Mouse (Mus musculus) myocyte (in vitro differentiated cells): Measurements from ENCODE around the gene Iqschfp. TPM values are rescaled to one million over a fixed set of nuclear protein-coding genes. Genes with fewer than 3 reads are reported as not detected.

Experiments
- H3K27me3 ChIP-seq: one replicate; pipeline ENCODE4 v1.6.1; 2011; ENCODE audit not compliant: control insufficient read depth, insufficient read depth, insufficient read length
- H3K36me3 ChIP-seq: one replicate; pipeline ENCODE4 v1.6.1; 2011; ENCODE audit not compliant: control insufficient read depth, insufficient read depth
- H3K4me2 ChIP-seq: one replicate; pipeline ENCODE4 v1.6.1; 2011; ENCODE audit warnings: low read depth, control low read depth
- H3K4me3 ChIP-seq: one replicate; pipeline ENCODE4 v1.5.1; 2011; ENCODE audit warnings: mild to moderate bottlenecking, control low read depth, moderate library complexity
- H3K79me2 ChIP-seq: one replicate; pipeline ENCODE4 v1.6.1; 2011; ENCODE audit not compliant: control insufficient read depth, insufficient read depth
- H3ac ChIP-seq: one replicate; pipeline ENCODE4 v1.6.1; 2011; ENCODE audit not compliant: control insufficient read depth, insufficient read length
- CEBPB ChIP-seq: IDR thresholded peaks from 2 replicates; pipeline ENCODE4 v1.6.1; 2011; ENCODE audit warnings: mild to moderate bottlenecking, moderate library complexity; ENCODE audit not compliant: poor library complexity, insufficient read depth, severe bottlenecking
- E2F4 ChIP-seq: IDR thresholded peaks from one replicate; pipeline ENCODE4 v1.6.1; 2011; ENCODE audit warnings: mild to moderate bottlenecking, control low read depth, moderate library complexity; ENCODE audit not compliant: insufficient read depth
- MAX ChIP-seq: IDR thresholded peaks from one replicate; pipeline ENCODE4 v1.6.1; 2011; ENCODE audit warnings: low read depth, mild to moderate bottlenecking, control low read depth
- MYOD1 ChIP-seq, 3 experiments: IDR thresholded peaks; one replicate each; pipeline ENCODE4 v1.6.1; 2011; ENCODE audit warnings: control low read depth in 2 of 3, low read depth in 2 of 3, mild to moderate bottlenecking in 2 of 3, moderate library complexity in 1 of 3; ENCODE audit not compliant: insufficient read length in 2 of 3, control insufficient read depth in 1 of 3
- MYOG ChIP-seq, 3 experiments: IDR thresholded peaks; one replicate each; pipeline ENCODE4 v1.6.1; 2011; ENCODE audit warnings: control low read depth in 2 of 3, low read depth in 2 of 3, mild to moderate bottlenecking in 2 of 3; ENCODE audit not compliant: insufficient read length in 2 of 3, control insufficient read depth in 1 of 3, insufficient read depth in 1 of 3
- POLR2A ChIP-seq: IDR thresholded peaks from one replicate; pipeline ENCODE4 v1.6.1; 2011; ENCODE audit warnings: low read depth, mild to moderate bottlenecking, control low read depth, moderate library complexity; ENCODE audit not compliant: insufficient read length
- POLR2AphosphoS2 ChIP-seq: IDR thresholded peaks from one replicate; pipeline ENCODE4 v1.6.1; 2011; ENCODE audit warnings: low read depth, control low read depth; ENCODE audit not compliant: insufficient read length
- REST ChIP-seq: IDR thresholded peaks from one replicate; pipeline ENCODE4 v1.6.1; 2011; ENCODE audit warnings: mild to moderate bottlenecking, control low read depth, moderate library complexity; ENCODE audit not compliant: insufficient read depth, insufficient read length
- SRF ChIP-seq: IDR thresholded peaks from one replicate; pipeline ENCODE4 v1.6.1; 2011; ENCODE audit warnings: low read depth; ENCODE audit not compliant: control insufficient read depth, insufficient read length
- TCF12 ChIP-seq: IDR thresholded peaks from one replicate; pipeline ENCODE4 v1.6.1; 2011; ENCODE audit warnings: mild to moderate bottlenecking, control low read depth; ENCODE audit not compliant: poor library complexity, insufficient read depth, severe bottlenecking
- TCF3 ChIP-seq: IDR thresholded peaks from one replicate; pipeline ENCODE4 v1.6.1; 2011; ENCODE audit warnings: low read depth, control low read depth; ENCODE audit not compliant: insufficient read length
- USF1 ChIP-seq: IDR thresholded peaks from one replicate; pipeline ENCODE4 v1.6.1; 2011; ENCODE audit warnings: low read depth, mild to moderate bottlenecking, control low read depth, moderate library complexity
- polyA plus RNA-seq: library from polyadenylated mRNA; unstranded; fragments of >200 nt; fragmentation: generic; extraction: Trizol; gene quantifications from one replicate; pipeline ENCODE4 v1.2.1, GENCODE M21; 2012; ENCODE audit warnings: missing spikeins

Gene Iqschfp
- polyA plus RNA-seq, 1 experiment: not detected

DNA sequence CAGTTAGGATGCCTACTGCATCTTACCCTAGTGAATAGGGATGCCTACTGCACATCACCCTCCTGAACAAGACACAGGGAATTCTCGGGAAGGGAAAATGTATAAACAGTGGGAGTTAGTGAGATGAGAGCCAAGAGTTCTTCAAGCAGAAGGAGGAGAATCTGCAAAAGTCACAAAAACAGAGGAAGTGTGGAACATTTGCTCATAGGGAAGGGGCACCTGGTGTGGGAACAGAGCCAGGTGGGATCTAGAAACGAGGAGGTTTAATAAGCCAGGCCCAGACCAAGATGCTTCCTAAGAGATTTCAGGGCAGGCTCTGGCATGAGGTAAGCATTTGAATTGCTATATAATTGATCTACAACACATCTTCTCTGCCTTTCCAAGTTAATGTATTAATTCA is 358.6 kb downstream of the Iqschfp start:
- no peaks in the 10 kb centered on the region for H3K27me3 ChIP-seq
- H3ac ChIP-seq: no peak overlapping the region
- H3K4me2 ChIP-seq: no peak overlapping the region
- TF ChIP-seq MYOD1 (IDR thresholded peaks at IDR 0.05; ENCODE audit: control insufficient read depth in 1 of 3, insufficient read length in 2 of 3, low read depth in 2 of 3) (no peak), TCF12 (no peak), USF1 (no peak), MYOG (IDR thresholded peaks at IDR 0.05; ENCODE audit: control insufficient read depth in 1 of 3, insufficient read depth in 1 of 3, insufficient read length in 2 of 3, low read depth in 2 of 3) (no peak), REST (no peak), POLR2A (no peak), POLR2AphosphoS2 (no peak), CEBPB (no peak), MAX (no peak), E2F4 (no peak), SRF (no peak), TCF3 (no peak)
- H3K79me2 ChIP-seq: no peaks in the 10 kb centered on the region
- no peaks in the 10 kb centered on the region for H3K36me3 ChIP-seq
- no peak overlapping the region for H3K4me3 ChIP-seq

DNA sequence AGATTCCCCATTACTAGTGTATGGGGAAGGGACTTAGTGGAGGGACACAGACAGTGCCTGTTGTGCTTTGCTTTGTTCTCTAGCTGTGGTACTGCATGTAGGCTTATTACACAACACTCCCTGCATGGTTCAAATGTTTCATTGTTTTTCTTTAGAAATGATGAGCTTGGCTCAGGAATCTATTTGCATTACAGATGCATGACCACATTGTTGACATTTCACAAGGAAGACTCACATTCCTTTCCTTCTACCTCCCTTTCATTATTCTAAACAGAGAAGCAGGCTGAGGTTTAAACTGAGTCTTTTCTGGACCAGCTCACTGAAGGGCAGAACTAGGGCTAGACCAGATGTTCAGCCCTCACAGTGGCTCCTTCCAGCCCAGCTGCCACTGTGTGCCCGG is 360.3 kb downstream of the Iqschfp start:
- TF ChIP-seq TCF12: no peak
- TF ChIP-seq REST: no peak
- TF ChIP-seq CEBPB: no peak
- TF ChIP-seq USF1: no peak
- no peak for TF ChIP-seq E2F4
- no peak for TF ChIP-seq POLR2AphosphoS2
- TF ChIP-seq SRF: no peak
- no peak for TF ChIP-seq TCF3

DNA sequence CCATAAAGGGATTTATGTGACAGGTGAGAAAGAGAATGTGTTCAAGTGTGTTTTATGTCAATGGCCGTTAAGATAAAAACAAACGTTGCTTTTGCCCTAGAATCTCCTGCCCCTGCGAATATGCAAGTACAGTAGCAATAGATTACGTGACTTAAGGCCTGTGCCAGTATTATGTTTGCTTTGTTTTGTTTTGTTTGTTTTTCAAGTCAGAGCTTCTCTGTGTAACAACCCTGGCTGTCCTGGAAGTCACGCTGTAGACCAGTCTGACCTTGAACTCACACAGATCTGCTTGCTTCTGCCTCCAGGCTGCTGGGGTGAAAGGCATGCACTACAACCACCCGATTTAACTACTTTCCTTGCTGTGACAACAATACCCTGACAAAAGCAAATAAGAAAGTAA is 370.3 kb downstream of the Iqschfp start:
- TF ChIP-seq TCF3 (no peak), POLR2AphosphoS2 (no peak), E2F4 (no peak), MYOG (IDR thresholded peaks at IDR 0.05; ENCODE audit: control insufficient read depth in 1 of 3, insufficient read depth in 1 of 3, insufficient read length in 2 of 3, low read depth in 2 of 3) (no peak), USF1 (no peak), REST (no peak), CEBPB (no peak), MAX (no peak), SRF (no peak), MYOD1 (IDR thresholded peaks at IDR 0.05; ENCODE audit: control insufficient read depth in 1 of 3, insufficient read length in 2 of 3, low read depth in 2 of 3) (no peak), POLR2A (no peak), TCF12 (no peak)
- H3K79me2 ChIP-seq: no peaks in the 10 kb centered on the region

More for the DNA sequence above, 360.3 kb downstream of the Iqschfp start:
- Histone ChIP-seq H3K79me2 (no peaks in the 10 kb centered on the region), H3K4me2 (no peak overlapping the region), H3ac (no peak overlapping the region), H3K4me3 (no peak overlapping the region), H3K27me3 (no peaks in the 10 kb centered on the region), H3K36me3 (no peaks in the 10 kb centered on the region)

GRCm38 (mm10) chr3:68267905-68268304 is 375.9 kb downstream of the Iqschfp start:
- TF ChIP-seq POLR2AphosphoS2 (no peak), USF1 (no peak), TCF12 (no peak), CEBPB (no peak), MAX (no peak), TCF3 (no peak), SRF (no peak), E2F4 (no peak), POLR2A (no peak), REST (no peak), MYOD1 (IDR thresholded peaks at IDR 0.05; ENCODE audit: control insufficient read depth in 1 of 3, insufficient read length in 2 of 3, low read depth in 2 of 3) (no peak), MYOG (IDR thresholded peaks at IDR 0.05; ENCODE audit: control insufficient read depth in 1 of 3, insufficient read depth in 1 of 3, insufficient read length in 2 of 3, low read depth in 2 of 3) (no peak)
- Histone ChIP-seq H3K4me2 (no peak overlapping the region), H3K4me3 (no peak overlapping the region), H3K79me2 (no peaks in the 10 kb centered on the region), H3K27me3 (no peaks in the 10 kb centered on the region), H3K36me3 (no peaks in the 10 kb centered on the region), H3ac (no peak overlapping the region)

More for the DNA sequence above, 370.3 kb downstream of the Iqschfp start:
- no peak overlapping the region for H3K4me3 ChIP-seq
- no peak overlapping the region for H3ac ChIP-seq
- no peak overlapping the region for H3K4me2 ChIP-seq
- no peaks in the 10 kb centered on the region for H3K36me3 ChIP-seq
- no peaks in the 10 kb centered on the region for H3K27me3 ChIP-seq
